Mouse (Mus musculus): Measurements from ENCODE around the gene Med24. TPM values are rescaled to one million over a fixed set of nuclear protein-coding genes. Genes with fewer than 3 reads are reported as not detected.
A peak's percentile ranks its signal among the peaks of the same experiment; 100 is the strongest.
"Not testable (repeated sequence)": the region's sequence is repeated elsewhere in the genome, so short reads cannot be mapped to it uniquely, and the experiment has no call there.

Med24 gene
- polyA plus RNA-seq, 1 experiment, result 33.1 TPM

DNA sequence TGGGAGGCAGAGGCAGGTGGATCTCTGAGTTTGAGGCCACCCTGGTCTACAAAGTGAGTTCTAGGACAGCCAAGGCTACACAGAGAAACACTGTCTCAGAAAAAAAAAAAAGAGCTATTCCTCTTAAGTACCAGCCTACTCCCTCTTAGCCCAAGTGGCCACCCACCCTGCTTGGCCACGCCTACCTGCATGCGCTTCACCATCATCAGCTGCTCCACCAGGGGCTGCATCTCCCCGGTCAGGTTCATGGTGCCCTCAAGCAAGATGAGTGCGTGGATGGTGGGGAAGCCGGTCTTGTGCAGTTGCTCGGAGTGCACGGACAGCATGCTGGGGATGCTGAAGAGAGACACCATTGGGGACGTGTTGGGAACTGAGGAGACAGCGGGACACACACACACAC lies 13.3 kb downstream of the Med24 start:
- no peaks in the 10 kb centered on the region for H3K79me3 ChIP-seq (ENCODE audit: low read depth)
- H3K36me3 ChIP-seq (ENCODE audit: control insufficient read depth, insufficient read depth), result peaks cover 49% of the 10 kb centered on the region
- no peak for TF ChIP-seq MYOG (IDR thresholded peaks at IDR 0.05; ENCODE audit: control insufficient read depth, extremely low read depth, insufficient read length)
- TF ChIP-seq FOSL1 (IDR thresholded peaks at IDR 0.05; ENCODE audit: insufficient read depth, low read length, poor library complexity, severe bottlenecking), result no peak
- TF ChIP-seq USF1 (IDR thresholded peaks at IDR 0.05; ENCODE audit: low read depth), result no peak
- TF ChIP-seq MYOD1 (IDR thresholded peaks at IDR 0.05; ENCODE audit: control insufficient read depth, insufficient read length, low read depth), result no peak
- no peak for TF ChIP-seq CEBPB (IDR thresholded peaks at IDR 0.05; ENCODE audit: low read depth)
- no peak for TF ChIP-seq CTCF (IDR thresholded peaks at IDR 0.05; ENCODE audit: control insufficient read depth, insufficient read depth, insufficient read length)
- TF ChIP-seq MAX (IDR thresholded peaks at IDR 0.05), result no peak
- H3K79me2 ChIP-seq (ENCODE audit: control insufficient read depth, insufficient read depth), result no peaks in the 10 kb centered on the region
- H3ac ChIP-seq (ENCODE audit: control insufficient read depth, insufficient read length, low read depth), result no peak overlapping the region
- no peaks in the 10 kb centered on the region for H3K27me3 ChIP-seq (ENCODE audit: control insufficient read depth, insufficient read depth, insufficient read length)
- H3K4me3 ChIP-seq (ENCODE audit: insufficient read depth, poor library complexity, severe bottlenecking), result no peak overlapping the region

DNA sequence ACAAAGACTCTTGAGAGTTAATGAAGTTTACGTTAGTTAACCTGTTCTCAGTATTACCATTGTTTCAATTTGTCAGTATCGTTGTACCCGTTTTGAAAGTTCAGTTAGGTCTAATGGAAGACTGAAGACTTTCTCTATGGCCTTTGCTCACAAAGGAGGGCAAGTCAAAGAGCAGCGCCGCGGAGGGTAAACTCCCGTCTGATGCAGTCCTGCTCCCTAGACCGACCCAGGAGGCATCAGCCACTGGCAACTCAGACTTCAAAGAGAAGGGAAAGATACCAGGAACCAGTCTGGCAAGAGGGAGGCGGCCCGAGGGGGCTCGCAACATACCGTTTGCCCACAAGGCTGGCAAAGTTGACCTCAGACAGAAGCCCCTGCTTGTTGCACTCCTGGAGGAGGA lies 15.5 kb downstream of the Med24 start:
- Histone ChIP-seq H3K36me3 (ENCODE audit: control insufficient read depth, insufficient read depth) (peaks cover 49% of the 10 kb centered on the region), H3ac (ENCODE audit: control insufficient read depth, insufficient read length, low read depth) (no peak overlapping the region), H3K79me3 (ENCODE audit: low read depth) (no peaks in the 10 kb centered on the region), H3K27me3 (ENCODE audit: control insufficient read depth, insufficient read depth, insufficient read length) (no peaks in the 10 kb centered on the region), H3K79me2 (ENCODE audit: control insufficient read depth, insufficient read depth) (no peaks in the 10 kb centered on the region), H3K4me3 (ENCODE audit: insufficient read depth, poor library complexity, severe bottlenecking) (no peak overlapping the region)
- TF ChIP-seq CEBPB (IDR thresholded peaks at IDR 0.05; ENCODE audit: low read depth) (no peak), MYOD1 (IDR thresholded peaks at IDR 0.05; ENCODE audit: control insufficient read depth, insufficient read length, low read depth) (no peak), FOSL1 (IDR thresholded peaks at IDR 0.05; ENCODE audit: insufficient read depth, low read length, poor library complexity, severe bottlenecking) (no peak), USF1 (IDR thresholded peaks at IDR 0.05; ENCODE audit: low read depth) (no peak), CTCF (IDR thresholded peaks at IDR 0.05; ENCODE audit: control insufficient read depth, insufficient read depth, insufficient read length) (no peak)

DNA sequence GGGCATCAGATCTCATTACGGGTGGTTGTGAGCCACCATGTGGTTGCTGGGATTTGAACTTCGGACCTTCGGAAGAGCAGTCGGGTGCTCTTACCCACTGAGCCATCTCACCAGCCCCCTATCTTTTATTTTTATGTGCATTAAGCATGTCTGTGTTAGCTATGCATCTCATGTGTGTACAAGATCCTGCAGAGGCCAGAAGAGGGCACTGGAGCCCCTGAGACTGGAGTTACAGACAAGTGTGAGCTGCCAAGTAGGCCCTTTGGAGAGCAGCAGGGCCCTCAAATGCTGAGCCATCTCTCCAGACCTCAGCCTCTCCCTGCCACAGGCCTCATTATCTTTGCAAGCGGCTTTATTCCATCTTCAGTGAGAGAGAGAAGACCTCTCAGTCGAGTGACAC lies 17.2 kb downstream of the Med24 start:
- not testable (repeated sequence) for H3K79me2 ChIP-seq (ENCODE audit: control insufficient read depth, insufficient read depth); H3K4me3 ChIP-seq (ENCODE audit: insufficient read depth, poor library complexity, severe bottlenecking); H3K79me3 ChIP-seq (ENCODE audit: low read depth); H3ac ChIP-seq (ENCODE audit: control insufficient read depth, insufficient read length, low read depth); H3K27me3 ChIP-seq (ENCODE audit: control insufficient read depth, insufficient read depth, insufficient read length)
- H3K36me3 ChIP-seq (ENCODE audit: control insufficient read depth, insufficient read depth), result peaks cover 54% of the 10 kb centered on the region

DNA sequence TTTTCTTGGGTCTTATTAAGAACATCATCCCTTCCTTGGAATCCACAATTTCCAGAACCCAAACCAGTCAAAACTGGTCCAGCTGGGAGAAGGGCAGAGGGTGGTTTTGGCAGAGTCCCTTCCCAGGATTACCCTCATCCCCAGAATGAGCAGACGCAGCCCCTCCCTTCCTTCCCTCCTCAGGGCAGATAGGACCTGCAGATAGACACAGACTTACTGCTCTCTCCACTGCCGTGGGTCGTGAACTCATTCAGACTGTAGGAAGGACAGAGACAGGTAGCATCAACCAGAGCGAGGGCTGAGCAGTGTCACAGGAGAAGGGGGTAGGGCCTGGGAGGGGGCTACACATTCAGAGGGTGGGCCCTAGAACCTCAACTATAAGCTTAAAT lies 18.2 kb downstream of the Med24 start:
- H3K36me3 ChIP-seq (ENCODE audit: control insufficient read depth, insufficient read depth), result peaks cover 53% of the 10 kb centered on the region

DNA sequence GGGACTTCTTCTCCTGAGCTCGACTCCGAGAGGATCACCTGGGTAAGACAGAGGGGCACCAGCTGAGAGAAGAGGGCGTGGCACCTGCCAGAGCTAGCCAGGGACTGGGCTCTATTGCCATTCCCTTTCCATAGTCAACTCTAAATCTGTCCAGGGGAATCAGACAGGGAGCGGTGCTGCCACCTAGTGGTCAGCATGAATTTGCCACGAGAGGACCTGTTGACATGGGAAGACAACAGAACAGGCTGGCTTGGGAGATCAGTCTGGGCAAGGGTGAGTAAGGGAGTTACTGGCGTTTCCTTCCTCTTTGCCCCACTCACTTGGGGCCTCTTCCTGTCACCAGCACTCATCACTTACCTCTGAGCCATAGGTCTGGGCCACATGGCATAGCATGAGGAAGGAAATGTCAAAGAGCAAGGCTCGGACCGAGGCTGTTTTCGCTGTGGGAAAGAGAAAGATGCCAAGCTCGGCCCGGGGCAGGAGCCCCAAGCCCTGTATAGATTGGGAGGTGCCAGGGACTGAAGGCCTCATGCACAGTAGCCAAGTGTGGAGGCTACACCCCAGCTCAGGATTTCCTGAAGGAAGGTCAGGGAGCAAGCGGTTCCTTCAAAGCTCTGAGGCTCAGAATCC lies 18.7 kb downstream of the Med24 start:
- Histone ChIP-seq H3K36me3 (ENCODE audit: control insufficient read depth, insufficient read depth) (peaks cover 50% of the 10 kb centered on the region), H3K27me3 (ENCODE audit: control insufficient read depth, insufficient read depth, insufficient read length) (no peaks in the 10 kb centered on the region), H3K4me3 (ENCODE audit: insufficient read depth, poor library complexity, severe bottlenecking) (no peak overlapping the region), H3K79me2 (ENCODE audit: control insufficient read depth, insufficient read depth) (no peaks in the 10 kb centered on the region), H3K79me3 (ENCODE audit: low read depth) (no peaks in the 10 kb centered on the region), H3ac (ENCODE audit: control insufficient read depth, insufficient read length, low read depth) (no peak overlapping the region)
- TF ChIP-seq MYOG (IDR thresholded peaks at IDR 0.05; ENCODE audit: control insufficient read depth, extremely low read depth, insufficient read length) (no peak), CTCF (IDR thresholded peaks at IDR 0.05; ENCODE audit: control insufficient read depth, insufficient read depth, insufficient read length) (peak; percentile 78), MAX (IDR thresholded peaks at IDR 0.05) (peak; percentile 14)

More for the DNA sequence above, 18.2 kb downstream of the Med24 start:
- no peaks in the 10 kb centered on the region for H3K79me3 ChIP-seq (ENCODE audit: low read depth)
- no peaks in the 10 kb centered on the region for H3K79me2 ChIP-seq (ENCODE audit: control insufficient read depth, insufficient read depth)
- TF ChIP-seq CTCF (IDR thresholded peaks at IDR 0.05; ENCODE audit: control insufficient read depth, insufficient read depth, insufficient read length), result no peak
- TF ChIP-seq FOSL1 (IDR thresholded peaks at IDR 0.05; ENCODE audit: insufficient read depth, low read length, poor library complexity, severe bottlenecking), result no peak
- TF ChIP-seq MYOD1 (IDR thresholded peaks at IDR 0.05; ENCODE audit: control insufficient read depth, insufficient read length, low read depth), result no peak
- no peak for TF ChIP-seq MAX (IDR thresholded peaks at IDR 0.05)
- TF ChIP-seq MYOG (IDR thresholded peaks at IDR 0.05; ENCODE audit: control insufficient read depth, extremely low read depth, insufficient read length), result no peak
- TF ChIP-seq USF1 (IDR thresholded peaks at IDR 0.05; ENCODE audit: low read depth), result no peak
- no peak for TF ChIP-seq CEBPB (IDR thresholded peaks at IDR 0.05; ENCODE audit: low read depth)
- no peak overlapping the region for H3ac ChIP-seq (ENCODE audit: control insufficient read depth, insufficient read length, low read depth)
- no peak overlapping the region for H3K4me3 ChIP-seq (ENCODE audit: insufficient read depth, poor library complexity, severe bottlenecking)
- H3K27me3 ChIP-seq (ENCODE audit: control insufficient read depth, insufficient read depth, insufficient read length), result no peaks in the 10 kb centered on the region

DNA sequence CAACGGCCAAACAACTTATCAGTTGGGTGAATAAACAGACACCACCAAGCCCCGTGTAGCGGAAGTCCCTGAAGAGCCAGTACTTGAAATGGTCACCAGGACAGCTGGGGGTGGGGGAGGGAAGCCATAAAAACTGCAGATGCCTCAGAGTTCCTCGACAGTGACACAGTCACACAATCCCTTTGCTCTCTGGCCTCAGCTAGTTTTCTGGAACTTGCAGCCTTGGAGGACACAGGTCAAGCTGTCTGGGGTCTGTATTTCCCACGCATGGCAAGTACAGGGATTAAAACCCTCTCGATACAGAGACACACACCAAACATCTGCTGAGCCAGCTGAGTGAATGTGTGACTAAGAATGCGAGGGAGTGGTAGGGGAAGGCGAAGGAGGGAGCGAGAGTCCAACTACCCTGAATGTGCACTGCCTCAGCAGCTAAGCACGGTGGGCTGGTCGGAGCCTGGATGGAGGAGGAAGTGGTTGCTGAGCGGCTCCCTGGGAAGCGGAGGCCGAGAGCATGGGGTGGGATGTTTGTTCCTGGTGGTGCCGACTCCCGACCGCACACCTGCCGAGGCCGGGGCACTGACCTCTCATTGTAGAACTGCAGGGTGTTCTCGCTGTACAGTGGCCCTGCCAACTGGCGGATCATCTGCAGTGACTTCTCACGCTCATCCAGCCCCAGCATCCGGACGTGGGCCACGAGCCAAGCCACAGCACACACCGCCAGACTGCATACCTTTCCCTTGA lies 20.1 kb downstream of the Med24 start:
- Histone ChIP-seq H3K27me3 (ENCODE audit: control insufficient read depth, insufficient read depth, insufficient read length) (no peaks in the 10 kb centered on the region), H3ac (ENCODE audit: control insufficient read depth, insufficient read length, low read depth) (peak overlapping the region; percentile 5), H3K79me3 (ENCODE audit: low read depth) (no peaks in the 10 kb centered on the region), H3K79me2 (ENCODE audit: control insufficient read depth, insufficient read depth) (no peaks in the 10 kb centered on the region), H3K4me3 (ENCODE audit: insufficient read depth, poor library complexity, severe bottlenecking) (no peak overlapping the region), H3K36me3 (ENCODE audit: control insufficient read depth, insufficient read depth) (peaks cover 47% of the 10 kb centered on the region)
- TF ChIP-seq MYOD1 (IDR thresholded peaks at IDR 0.05; ENCODE audit: control insufficient read depth, insufficient read length, low read depth), result peak; percentile 68
- no peak for TF ChIP-seq MYOG (IDR thresholded peaks at IDR 0.05; ENCODE audit: control insufficient read depth, extremely low read depth, insufficient read length)
- TF ChIP-seq CEBPB (IDR thresholded peaks at IDR 0.05; ENCODE audit: low read depth), result no peak
- TF ChIP-seq MAX (IDR thresholded peaks at IDR 0.05), result no peak
- TF ChIP-seq CTCF (IDR thresholded peaks at IDR 0.05; ENCODE audit: control insufficient read depth, insufficient read depth, insufficient read length), result no peak
- TF ChIP-seq USF1 (IDR thresholded peaks at IDR 0.05; ENCODE audit: low read depth), result no peak
- TF ChIP-seq FOSL1 (IDR thresholded peaks at IDR 0.05; ENCODE audit: insufficient read depth, low read length, poor library complexity, severe bottlenecking), result no peak

Measured in C2C12 (cell line).